Mouse (Mus musculus) cortical plate, adult 2 months (tissue): ENCODE data around the gene Kcnc1.

ENCODE experiments used
- CTCF ChIP-seq: fragments of 200-500 bp; IDR thresholded peaks from 2 replicates; pipeline ENCODE4 v1.5.1; 2011; ENCODE audit warnings: mild to moderate bottlenecking, control low read depth, low read length; ENCODE audit not compliant: insufficient read depth; ENCODE audit errors: extremely low read depth
- POLR2A ChIP-seq: fragments of 200-500 bp; IDR thresholded peaks from 2 replicates; pipeline ENCODE4 v1.6.1; 2011; ENCODE audit warnings: mild to moderate bottlenecking, low read length, control low read depth; ENCODE audit not compliant: insufficient read depth; ENCODE audit errors: extremely low read depth

DNA sequence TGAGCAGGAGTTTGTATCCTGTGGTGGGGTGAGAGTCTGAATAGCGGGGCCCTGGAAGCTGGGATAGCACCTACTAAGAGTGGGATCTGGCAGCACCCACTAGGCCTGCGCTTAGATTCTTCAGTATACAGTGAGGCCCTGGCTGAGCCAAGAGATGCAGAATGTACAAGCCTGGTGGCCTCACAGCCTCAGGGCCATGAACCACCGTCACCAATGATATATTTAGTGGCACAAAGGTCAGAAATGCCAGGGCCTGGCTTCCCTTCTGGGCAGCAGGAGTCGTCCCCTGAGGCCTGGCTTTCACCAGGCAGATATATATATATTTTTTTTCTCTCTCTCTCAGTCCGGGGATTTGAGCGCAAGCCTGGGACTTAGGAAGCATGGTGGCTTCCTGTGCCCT, 14.4 kb downstream of the Kcnc1 start:
- TF ChIP-seq POLR2A (no peak), CTCF (no peak)
